Mouse (Mus musculus) kidney, postnatal 10 days (tissue): Measurements from ENCODE around the gene Pcgf6.
"Not testable (repeated sequence)": the region's sequence is repeated elsewhere in the genome, so short reads cannot be mapped to it uniquely, and the experiment has no call there.

ENCODE experiments used
- DNase-seq: peaks from one replicate; pipeline ENCODE4 v3.0.0; 2021; ENCODE audit warnings: mixed read lengths

The Pcgf6 gene

GRCm38 (mm10) chr19:46996095-46996494 lies 54.6 kb downstream of the Pcgf6 start:
- no peak for DNase-seq

- DNase-seq = not testable (repeated sequence)
These were observed 58.4 kb downstream of the Pcgf6 start for GRCm38 (mm10) chr19:46992329-46992728.

- DNase-seq = peak; percentile 91
These were observed 59.6 kb downstream of the Pcgf6 start for GRCm38 (mm10) chr19:46991145-46991544.

GRCm38 (mm10) chr19:46990625-46991024 lies 60.1 kb downstream of the Pcgf6 start:
- DNase-seq = not testable (repeated sequence)

GRCm38 (mm10) chr19:46990153-46990518 lies 60.6 kb downstream of the Pcgf6 start:
- no peak for DNase-seq

- DNase-seq = peak; percentile 41
These were observed 61.1 kb downstream of the Pcgf6 start for GRCm38 (mm10) chr19:46989479-46990152.

GRCm38 (mm10) chr19:46988231-46989087 lies 62.2 kb downstream of the Pcgf6 start:
- peak; percentile 89 for DNase-seq

GRCm38 (mm10) chr19:46987646-46988045 lies 63.1 kb downstream of the Pcgf6 start:
- DNase-seq = no peak

GRCm38 (mm10) chr19:46984726-46985622 lies 65.7 kb downstream of the Pcgf6 start:
- no peak for DNase-seq

GRCm38 (mm10) chr19:46983966-46984380 lies 66.7 kb downstream of the Pcgf6 start:
- no peak for DNase-seq
